Mouse (Mus musculus) midbrain, embryonic 16.5 days (tissue): Measurements from ENCODE around the gene Kiss1r. TPM values are rescaled to one million over a fixed set of nuclear protein-coding genes. Genes with fewer than 3 reads are reported as not detected.
"Not testable (repeated sequence)": the region's sequence is repeated elsewhere in the genome, so short reads cannot be mapped to it uniquely, and the experiment has no call there.

Source experiments
- ATAC-seq: fragments of 200-750 bp; cut with Nextera tagmentation; 2 replicates; pipeline ENCODE4 v1.8.0; 2017; ENCODE audit warnings: moderate TSS enrichment
- H3K27ac ChIP-seq: fragments of 300-500 bp; sonication (generic); 2 replicates; pipeline ENCODE4 v1.5.1; 2014; ENCODE audit warnings: mild to moderate bottlenecking, low read length, mixed read lengths
- H3K27me3 ChIP-seq: fragments of 300-500 bp; sonication (generic); 2 replicates; pipeline ENCODE4 v1.6.1; 2014; ENCODE audit warnings: low read depth, low read length, mixed read lengths; ENCODE audit not compliant: control insufficient read depth, insufficient read depth
- H3K36me3 ChIP-seq: fragments of 300-500 bp; sonication (generic); 2 replicates; pipeline ENCODE4 v1.6.1; 2014; ENCODE audit warnings: mild to moderate bottlenecking, low read length, moderate library complexity, mixed read lengths; ENCODE audit not compliant: control insufficient read depth, insufficient read depth
- H3K4me1 ChIP-seq: fragments of 300-500 bp; sonication (generic); 2 replicates; pipeline ENCODE4 v1.6.1; 2014; ENCODE audit warnings: mild to moderate bottlenecking, low read length, mixed read lengths; ENCODE audit not compliant: control insufficient read depth, insufficient read depth
- H3K4me2 ChIP-seq: fragments of 300-500 bp; sonication (generic); 2 replicates; pipeline ENCODE4 v1.6.1; 2014; ENCODE audit warnings: mild to moderate bottlenecking, low read length, mixed read lengths
- H3K4me3 ChIP-seq: fragments of 300-500 bp; sonication (generic); 2 replicates; pipeline ENCODE4 v1.5.1; 2014; ENCODE audit warnings: low read depth, mild to moderate bottlenecking, low read length, moderate library complexity, mixed read lengths
- H3K9ac ChIP-seq: fragments of 300-500 bp; sonication (generic); 2 replicates; pipeline ENCODE4 v1.6.1; 2014; ENCODE audit warnings: low read depth, low read length, mixed read lengths
- H3K9me3 ChIP-seq: fragments of 300-500 bp; sonication (generic); replicated peaks from 2 replicates; pipeline ENCODE4 v1.6.1; 2014; ENCODE audit warnings: mild to moderate bottlenecking, low read length, mixed read lengths; ENCODE audit not compliant: control insufficient read depth, poor library complexity, severe bottlenecking
- WGBS: fragments of 180-500 bp; shearing (Covaris S2); extraction: QIAGEN DNeasy Blood & Tissue Kit; methylation state at CpG from one replicate; pipeline ENCODE4 v1.1.7; 2014; 5-methylcytosine and 5-hydroxymethylcytosine counted together
- polyA plus RNA-seq: library from polyadenylated mRNA; unstranded; fragments of >200 nt; fragmentation: Nextera tagmentation; extraction: Ambion mirVana; gene quantifications from 2 replicates; pipeline ENCODE4 v1.2.1, GENCODE M21; 2015

Kiss1r gene
- polyA plus RNA-seq, 1 experiment from 2014 or later, result 3.5 TPM

DNA sequence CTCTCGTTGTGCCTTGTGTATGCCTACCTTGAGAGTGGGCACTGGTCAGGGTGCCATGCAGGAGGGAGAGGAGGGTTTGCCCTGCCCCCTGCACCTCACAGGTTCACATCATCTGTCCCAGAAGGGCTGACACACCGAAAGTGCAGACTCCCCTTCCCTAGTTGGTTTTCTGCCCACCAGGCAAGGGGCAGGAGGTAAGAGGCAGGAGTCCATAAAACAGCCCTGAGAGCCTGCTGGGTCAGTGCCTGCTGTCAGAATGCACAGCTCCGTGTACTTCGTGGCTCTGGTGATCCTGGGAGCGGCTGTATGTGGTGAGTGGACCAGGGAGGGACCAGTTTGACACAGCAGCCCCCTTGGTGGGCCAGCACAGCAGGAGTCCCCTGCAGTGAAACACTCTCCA lies 26.1 kb upstream of the Kiss1r start, which contains the start of gene Cfd:
Gene Cfd, plus strand, starts transcription at position 184 of the 400 bp plus-strand sequence.
- Histone ChIP-seq H3K4me1 (no peaks in the 10 kb centered on the region), H3K4me3 (no peak within 1 kb of the TSS), H3K27me3 (no peaks in the 10 kb centered on the region), H3K4me2 (no peak within 1 kb of the TSS), H3K36me3 (peaks cover 3% of the 10 kb centered on the region), H3K9me3 (no peaks in the 10 kb centered on the region), H3K27ac (no peak within 1 kb of the TSS), H3K9ac (no peak within 1 kb of the TSS)
- no peak for ATAC-seq
- 32% methylated on average over 5 of the region's 5 CpGs for whole genome bisulfite sequencing

DNA sequence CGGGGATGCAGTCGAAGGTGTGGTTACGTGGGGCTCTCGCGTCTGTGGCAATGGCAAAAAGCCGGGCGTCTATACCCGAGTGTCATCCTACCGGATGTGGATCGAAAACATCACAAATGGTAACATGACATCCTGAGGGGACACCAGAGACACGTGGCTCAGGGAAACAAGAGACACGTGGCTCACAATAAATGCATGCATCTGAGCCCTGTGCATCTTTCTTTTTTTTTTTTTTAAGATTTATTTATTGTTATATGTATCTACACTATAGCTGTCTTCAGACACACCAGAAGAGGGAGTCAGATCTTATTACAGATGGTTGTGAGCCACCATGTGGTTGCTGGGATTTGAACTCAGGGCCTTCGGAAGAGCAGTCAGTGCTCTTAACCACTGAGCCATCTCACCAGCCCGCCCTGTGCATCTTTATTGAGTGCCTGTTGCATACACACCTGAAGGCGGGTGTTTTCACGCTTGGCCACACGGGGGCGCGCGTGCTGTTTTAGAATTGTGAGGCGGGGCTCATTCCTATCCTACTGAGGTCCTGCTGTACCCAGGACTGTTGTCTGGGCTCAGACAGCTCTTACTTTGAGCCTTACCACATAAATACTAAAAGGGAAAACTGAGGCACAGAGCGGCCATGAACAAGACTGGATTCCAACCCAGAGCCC lies 24.2 kb upstream of the Kiss1r start:
- 0 out of 2 replicates have a peak, but pooled peaks have one; percentile 50 for ATAC-seq
- H3K9ac ChIP-seq, result not testable (repeated sequence)
- WGBS, result 45% methylated on average over 22 of the region's 22 CpGs

DNA sequence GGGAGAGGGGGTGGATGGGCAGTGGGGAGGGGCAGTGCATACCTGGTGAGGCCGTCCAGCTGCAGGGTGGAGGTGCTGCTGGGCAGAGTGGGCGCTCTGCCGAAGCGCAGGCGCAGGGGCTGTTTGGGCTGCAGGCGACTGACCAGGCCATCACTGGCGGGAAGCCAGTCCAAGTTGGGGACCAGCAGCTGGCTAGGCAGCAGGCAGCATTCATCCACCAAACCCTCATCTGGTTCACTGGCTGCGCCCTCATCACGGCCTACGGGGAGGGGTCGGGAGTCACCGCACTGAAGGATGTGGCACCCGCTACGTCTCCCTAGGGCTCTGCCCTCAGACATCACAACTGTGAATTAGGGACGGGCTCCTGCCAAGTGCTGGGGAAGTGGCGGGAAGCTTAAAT lies 20.5 kb upstream of the Kiss1r start:
- Histone ChIP-seq H3K27me3 (no peaks in the 10 kb centered on the region), H3K9ac (no peak overlapping the region), H3K36me3 (peaks cover 21% of the 10 kb centered on the region), H3K4me1 (no peaks in the 10 kb centered on the region), H3K27ac (no peak overlapping the region), H3K4me3 (no peak overlapping the region), H3K9me3 (no peaks in the 10 kb centered on the region), H3K4me2 (no peak overlapping the region)
- 87% methylated on average over 16 of the region's 16 CpGs for WGBS
- no peak for ATAC-seq

More for the DNA sequence above, 24.2 kb upstream of the Kiss1r start:
- peaks cover 11% of the 10 kb centered on the region for H3K36me3 ChIP-seq
- not testable (repeated sequence) for H3K4me2 ChIP-seq, H3K27me3 ChIP-seq, H3K4me1 ChIP-seq, H3K27ac ChIP-seq, H3K9me3 ChIP-seq, H3K4me3 ChIP-seq

DNA sequence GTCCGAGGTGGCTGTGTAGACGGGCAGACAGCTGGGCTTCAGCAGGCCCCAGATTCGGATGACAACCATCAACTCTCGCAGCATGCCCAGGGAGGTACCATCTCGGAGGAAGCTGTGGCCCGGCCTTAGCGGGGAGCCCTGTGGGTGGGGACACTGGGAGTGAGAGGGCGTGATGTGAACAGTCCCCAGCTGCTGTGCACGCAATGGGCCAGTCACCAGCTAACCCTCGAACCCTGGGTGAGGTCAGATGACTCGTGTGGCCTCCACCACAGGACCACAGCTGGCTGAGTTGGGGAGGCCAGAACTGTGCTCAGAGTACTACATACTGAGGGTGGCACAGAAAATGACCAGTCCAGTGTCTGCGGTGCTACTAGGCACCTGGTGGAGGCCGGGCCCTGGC lies 20.0 kb upstream of the Kiss1r start:
- Histone ChIP-seq H3K4me3 (no peak overlapping the region), H3K4me1 (no peaks in the 10 kb centered on the region), H3K27ac (no peak overlapping the region), H3K4me2 (no peak overlapping the region), H3K9ac (no peak overlapping the region), H3K27me3 (no peaks in the 10 kb centered on the region), H3K9me3 (no peaks in the 10 kb centered on the region), H3K36me3 (peaks cover 21% of the 10 kb centered on the region)
- WGBS, result 88% methylated on average over 13 of the region's 13 CpGs
- no peak for ATAC-seq

DNA sequence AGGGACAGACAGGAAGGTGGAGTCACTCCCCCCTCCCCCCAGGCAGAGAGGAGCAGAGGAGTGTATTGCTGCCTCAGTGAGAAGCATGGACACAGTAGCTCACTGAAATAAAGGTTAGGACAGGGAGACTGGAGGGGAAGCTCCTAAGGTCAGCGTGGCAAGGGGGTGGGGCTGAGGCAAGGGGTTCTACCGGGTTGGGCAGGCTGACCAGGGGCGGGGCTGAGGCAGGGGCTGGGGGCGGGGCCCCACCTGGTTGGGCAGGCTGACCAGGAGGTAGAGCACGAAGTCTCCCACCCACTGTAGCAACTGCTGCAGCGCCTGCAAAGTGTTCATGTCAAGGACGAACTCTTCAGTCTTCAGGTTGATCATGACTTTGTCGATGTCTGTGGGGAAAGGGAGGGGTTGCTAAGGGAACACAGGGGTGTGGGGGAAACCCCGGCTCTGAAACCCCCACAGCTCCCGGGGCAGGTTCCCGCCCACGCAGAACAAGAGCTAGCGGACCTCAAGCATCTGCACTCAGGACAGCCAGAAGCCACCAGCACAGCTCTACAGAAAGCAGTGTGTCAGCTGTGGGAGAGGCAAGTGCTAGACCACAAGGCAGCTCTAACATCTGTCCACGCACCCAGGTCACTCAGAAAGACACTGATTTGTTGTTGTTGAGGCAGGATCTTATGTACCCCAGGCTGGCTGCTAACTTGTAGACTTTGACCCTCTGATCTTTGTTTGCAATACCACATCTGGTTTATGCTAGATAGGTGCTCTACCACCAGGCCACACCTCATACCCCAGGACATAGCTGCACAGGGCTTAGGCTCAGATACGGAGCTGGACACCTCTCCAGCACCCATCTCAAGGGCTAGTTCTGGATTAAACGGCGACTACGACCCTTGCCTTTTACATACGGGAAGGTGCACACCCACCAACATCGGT lies 19.2 kb upstream of the Kiss1r start:
- WGBS, result 55% methylated on average over 20 of the region's 20 CpGs
- Histone ChIP-seq H3K36me3 (peaks cover 21% of the 10 kb centered on the region), H3K4me2 (no peak overlapping the region)

DNA sequence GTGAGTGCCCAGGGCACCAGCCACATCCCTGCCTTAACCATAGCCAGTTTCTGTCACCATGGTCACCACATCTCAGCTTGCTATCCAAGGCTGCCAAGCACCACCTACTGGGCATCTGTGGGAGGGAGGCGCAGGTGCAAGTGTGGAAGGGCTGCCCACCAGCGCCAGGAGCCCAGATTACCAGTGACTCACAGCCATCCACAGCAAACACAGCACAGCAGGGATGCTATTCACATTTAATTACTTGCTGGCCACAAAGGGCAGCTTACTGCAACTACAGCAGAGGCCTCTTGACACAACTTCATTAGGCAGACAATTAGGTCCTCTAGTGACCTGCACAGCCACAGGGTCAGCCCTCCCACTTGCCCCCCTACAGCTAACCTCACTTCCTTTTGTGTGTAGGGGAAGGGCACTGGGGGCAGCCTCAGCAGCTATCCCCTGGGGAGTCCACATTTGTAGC lies 15.8 kb upstream of the Kiss1r start:
- no peaks in the 10 kb centered on the region for H3K27me3 ChIP-seq
- H3K4me1 ChIP-seq, result no peaks in the 10 kb centered on the region
- no peaks in the 10 kb centered on the region for H3K9me3 ChIP-seq
- H3K4me2 ChIP-seq, result no peak overlapping the region
- peak; percentile 55 for ATAC-seq
- H3K9ac ChIP-seq, result no peak overlapping the region
- WGBS, result 14% methylated on average over 2 of the region's 2 CpGs
- H3K27ac ChIP-seq, result peak overlapping the region; percentile 55; the same call in 1 of the 2 replicates
- peaks cover 26% of the 10 kb centered on the region for H3K36me3 ChIP-seq
- H3K4me3 ChIP-seq, result no peak overlapping the region

More for the DNA sequence above, 19.2 kb upstream of the Kiss1r start:
- ATAC-seq, result no peak
- H3K4me1 ChIP-seq, result no peaks in the 10 kb centered on the region
- no peak overlapping the region for H3K4me3 ChIP-seq
- H3K9me3 ChIP-seq, result no peaks in the 10 kb centered on the region
- no peaks in the 10 kb centered on the region for H3K27me3 ChIP-seq
- H3K27ac ChIP-seq, result no peak overlapping the region
- no peak overlapping the region for H3K9ac ChIP-seq

DNA sequence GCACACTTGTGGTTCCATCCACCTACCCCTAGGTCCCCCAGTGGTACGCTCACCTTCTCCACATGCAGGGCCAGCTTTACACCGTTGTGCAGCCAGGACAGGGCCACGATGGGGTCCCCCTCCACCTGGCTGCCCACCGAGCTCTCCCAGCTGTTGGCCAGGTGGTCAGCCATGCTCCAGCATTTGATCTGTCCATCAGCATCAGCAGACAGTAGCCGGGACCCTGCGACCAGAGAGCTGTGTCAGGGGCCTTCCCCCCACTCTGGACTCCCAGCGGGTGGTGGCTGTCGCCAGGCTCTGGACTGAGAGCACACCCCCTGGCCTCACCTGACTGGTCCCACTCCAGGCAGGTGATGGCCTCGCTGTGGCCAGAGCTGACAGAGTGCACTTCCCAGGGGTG lies 10.1 kb upstream of the Kiss1r start:
- Histone ChIP-seq H3K4me3 (no peak overlapping the region), H3K27me3 (no peaks in the 10 kb centered on the region), H3K4me1 (peaks cover 5% of the 10 kb centered on the region; the same call in 1 of the 2 replicates), H3K4me2 (no peak overlapping the region), H3K9ac (no peak overlapping the region), H3K36me3 (peaks cover 20% of the 10 kb centered on the region; the same call in 1 of the 2 replicates), H3K27ac (no peak overlapping the region), H3K9me3 (no peaks in the 10 kb centered on the region)
- ATAC-seq, result no peak
- 90% methylated on average over 9 of the region's 9 CpGs for WGBS

DNA sequence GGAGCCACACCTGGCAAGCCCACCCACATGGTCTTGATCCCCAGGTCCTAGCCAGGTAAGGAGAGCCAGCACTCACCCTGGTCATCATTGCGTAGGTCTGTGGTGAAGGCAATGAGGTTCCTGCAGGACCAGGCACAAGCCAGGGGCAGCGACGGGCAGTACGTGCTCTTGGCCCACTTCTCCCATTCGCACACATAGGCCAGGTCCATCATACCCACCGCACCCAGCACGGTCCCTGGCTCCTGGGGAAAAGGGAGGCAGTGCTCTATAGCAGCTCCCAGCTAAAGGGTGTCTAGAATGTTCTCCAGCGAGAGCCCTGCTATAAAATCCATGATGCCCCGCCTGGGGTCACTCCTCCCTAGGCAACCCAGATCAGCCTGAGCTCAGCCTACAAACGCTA lies 9.4 kb upstream of the Kiss1r start:
- peaks cover 25% of the 10 kb centered on the region; the same call in 1 of the 2 replicates for H3K36me3 ChIP-seq
- no peak for ATAC-seq
- H3K4me3 ChIP-seq, result no peak overlapping the region
- H3K27me3 ChIP-seq, result no peaks in the 10 kb centered on the region
- H3K9me3 ChIP-seq, result no peaks in the 10 kb centered on the region
- H3K9ac ChIP-seq, result no peak overlapping the region
- peaks cover 5% of the 10 kb centered on the region; the same call in 1 of the 2 replicates for H3K4me1 ChIP-seq
- H3K27ac ChIP-seq, result no peak overlapping the region
- H3K4me2 ChIP-seq, result no peak overlapping the region
- WGBS, result 94% methylated on average over 10 of the region's 10 CpGs
